Mouse (Mus musculus): ENCODE results near the gene Fut2. TPM values are rescaled to one million over a fixed set of nuclear protein-coding genes. Genes with fewer than 3 reads are reported as not detected.

Gene Fut2
- polyA plus RNA-seq, 1 experiment from 2014 or later = 0.10 TPM

DNA sequence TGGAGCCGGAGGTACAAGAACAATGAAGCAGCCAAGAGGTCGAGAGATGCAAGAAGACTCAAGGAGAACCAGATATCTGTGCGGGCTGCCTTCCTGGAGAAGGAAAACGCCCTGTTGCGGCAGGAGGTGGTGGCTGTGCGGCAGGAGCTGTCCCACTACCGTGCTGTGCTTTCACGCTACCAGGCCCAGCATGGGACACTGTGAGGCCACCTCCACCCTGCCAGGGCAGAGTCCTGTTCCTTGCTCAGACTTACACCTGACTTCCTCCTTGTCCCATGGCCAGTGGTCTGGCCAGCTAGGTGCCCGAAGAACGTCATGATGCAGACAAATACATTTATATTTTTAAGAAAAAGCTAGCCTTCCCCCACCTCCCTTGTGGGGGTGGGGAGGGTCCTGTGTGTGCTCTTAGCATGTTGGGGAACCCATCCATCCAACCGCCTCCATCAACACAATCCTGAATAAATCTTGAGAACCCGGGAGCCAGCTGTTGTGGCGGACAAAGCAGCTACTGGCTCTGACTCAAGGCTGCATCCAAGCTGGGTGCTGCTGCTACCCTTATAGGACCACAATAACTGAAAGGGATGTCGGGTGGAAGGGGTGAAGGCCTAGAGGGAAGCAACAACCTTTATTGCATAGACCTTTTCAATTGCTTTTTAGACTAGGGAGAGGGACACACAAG, 43.6 kb upstream of the Fut2 start:
- H3K27me3 ChIP-seq (replicated peaks; ENCODE audit: control insufficient read depth, insufficient read depth, low read length) = no peaks in the 10 kb centered on the region
- no peaks in the 10 kb centered on the region for H3K9me3 ChIP-seq (ENCODE audit: control insufficient read depth, low read length)
- peaks cover 55% of the 10 kb centered on the region for H3K4me1 ChIP-seq (replicated peaks; ENCODE audit: control insufficient read depth, insufficient read depth, low read length)
- no peak overlapping the region for H3K4me2 ChIP-seq (ENCODE audit: low read length)
- 74% methylated on average over 14 of the region's 14 CpGs for WGBS
- H3K27ac ChIP-seq (ENCODE audit: low read length) = peak overlapping the region; percentile 53; the same call in 1 of the 2 replicates
- no peak overlapping the region for H3K9ac ChIP-seq (replicated peaks; ENCODE audit: low read depth, low read length)
- ATAC-seq = no peak
- peaks cover 29% of the 10 kb centered on the region for H3K36me3 ChIP-seq (ENCODE audit: control insufficient read depth, insufficient read depth)
- H3K4me3 ChIP-seq (replicated peaks; ENCODE audit: low read length) = no peak overlapping the region

DNA sequence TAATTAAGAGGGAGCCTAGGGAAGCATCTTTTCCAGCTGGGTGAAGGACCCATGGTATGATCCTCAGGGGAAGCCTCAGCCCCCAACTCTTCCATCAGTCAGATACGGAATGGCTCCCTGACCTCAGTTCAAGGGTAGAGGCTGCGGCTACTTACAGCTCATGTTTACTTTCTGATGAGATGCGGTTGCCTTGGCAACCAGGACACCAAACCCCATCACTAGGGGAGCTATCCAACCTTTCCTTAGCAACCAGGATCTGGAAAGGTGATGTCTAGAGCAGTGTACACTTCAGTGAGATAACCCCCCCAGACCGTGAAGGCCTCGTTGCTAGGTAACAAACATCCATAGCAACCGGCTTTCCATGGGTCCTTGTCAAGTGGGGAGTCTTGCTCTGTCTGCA, 42.8 kb upstream of the Fut2 start:
- Histone ChIP-seq H3K27ac (ENCODE audit: low read length) (no peak overlapping the region), H3K4me1 (replicated peaks; ENCODE audit: control insufficient read depth, insufficient read depth, low read length) (peaks cover 48% of the 10 kb centered on the region), H3K9ac (replicated peaks; ENCODE audit: low read depth, low read length) (no peak overlapping the region), H3K4me3 (replicated peaks; ENCODE audit: low read length) (no peak overlapping the region), H3K27me3 (replicated peaks; ENCODE audit: control insufficient read depth, insufficient read depth, low read length) (no peaks in the 10 kb centered on the region), H3K36me3 (ENCODE audit: control insufficient read depth, insufficient read depth) (peaks cover 29% of the 10 kb centered on the region), H3K4me2 (ENCODE audit: low read length) (no peak overlapping the region), H3K9me3 (ENCODE audit: control insufficient read depth, low read length) (no peaks in the 10 kb centered on the region)
- 44% methylated on average over 6 of the region's 6 CpGs for WGBS
- no peak for ATAC-seq

DNA sequence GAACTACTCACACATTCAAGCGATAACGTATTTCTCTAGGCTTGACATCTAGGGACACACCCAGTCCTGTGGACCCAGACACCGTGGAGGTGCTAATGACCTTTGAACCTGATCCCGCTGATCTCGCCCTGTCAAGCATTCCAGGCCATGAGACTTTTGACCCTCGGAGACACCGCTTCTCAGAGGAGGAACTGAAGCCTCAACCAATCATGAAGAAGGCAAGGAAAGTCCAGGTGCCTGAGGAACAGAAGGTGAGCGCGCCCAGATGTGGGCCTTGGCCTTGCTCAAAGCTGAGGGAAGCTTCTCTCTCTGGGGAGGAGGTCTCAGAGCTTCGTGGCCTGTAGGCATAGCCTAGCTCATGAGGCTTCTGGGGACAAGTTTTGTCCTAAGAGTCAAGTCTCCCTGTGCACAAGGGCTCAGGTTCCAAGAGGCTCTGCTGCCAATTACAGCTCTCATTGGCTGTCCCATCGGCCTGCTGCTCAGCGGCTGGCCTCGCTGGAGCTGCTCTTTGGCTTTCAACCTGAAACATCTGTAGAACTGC, 42.1 kb upstream of the Fut2 start:
- H3K4me2 ChIP-seq (ENCODE audit: low read length) = peak overlapping the region; percentile 97
- H3K4me3 ChIP-seq (replicated peaks; ENCODE audit: low read length) = no peak overlapping the region
- H3K27me3 ChIP-seq (replicated peaks; ENCODE audit: control insufficient read depth, insufficient read depth, low read length) = no peaks in the 10 kb centered on the region
- no peak for ATAC-seq
- no peak overlapping the region for H3K9ac ChIP-seq (replicated peaks; ENCODE audit: low read depth, low read length)
- no peaks in the 10 kb centered on the region for H3K9me3 ChIP-seq (ENCODE audit: control insufficient read depth, low read length)
- 62% methylated on average over 13 of the region's 13 CpGs for WGBS
- peaks cover 53% of the 10 kb centered on the region for H3K4me1 ChIP-seq (replicated peaks; ENCODE audit: control insufficient read depth, insufficient read depth, low read length)
- H3K27ac ChIP-seq (ENCODE audit: low read length) = peak overlapping the region; percentile 24; the same call in 1 of the 2 replicates
- peaks cover 28% of the 10 kb centered on the region for H3K36me3 ChIP-seq (ENCODE audit: control insufficient read depth, insufficient read depth)

DNA sequence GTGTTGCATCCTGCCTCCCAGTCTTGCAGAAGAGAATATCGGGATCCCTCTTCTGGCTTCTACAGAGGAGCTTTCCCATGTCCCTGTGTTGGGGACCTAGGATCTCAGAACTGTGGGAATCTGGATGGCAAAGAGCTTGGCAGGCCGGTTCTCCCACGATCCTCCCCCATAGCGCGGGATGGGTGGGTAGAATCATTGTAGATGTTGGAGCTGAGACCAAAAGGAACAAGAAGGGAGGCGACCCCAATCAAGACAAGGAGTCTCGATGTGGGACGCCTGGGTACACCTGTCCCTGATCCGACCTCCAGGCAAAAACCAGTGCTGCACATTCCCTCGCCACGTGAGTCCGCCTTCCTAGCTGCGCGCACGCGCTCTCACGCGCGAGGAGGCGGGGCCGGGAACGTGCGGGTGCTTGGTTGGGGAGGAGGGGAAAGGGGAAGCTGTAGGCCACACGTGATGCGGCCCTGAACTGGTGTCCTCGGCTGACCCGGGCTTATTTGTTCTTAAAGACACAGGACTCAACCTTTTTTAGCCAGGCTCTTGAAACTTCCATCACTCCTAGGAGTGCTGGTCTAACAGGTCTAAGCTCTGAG, 41.3 kb upstream of the Fut2 start:
- peak overlapping the region; percentile 33; the same call in 1 of the 2 replicates for H3K9ac ChIP-seq (replicated peaks; ENCODE audit: low read depth, low read length)
- ATAC-seq = peak; percentile 12; the same call in 1 of the 2 replicates

DNA sequence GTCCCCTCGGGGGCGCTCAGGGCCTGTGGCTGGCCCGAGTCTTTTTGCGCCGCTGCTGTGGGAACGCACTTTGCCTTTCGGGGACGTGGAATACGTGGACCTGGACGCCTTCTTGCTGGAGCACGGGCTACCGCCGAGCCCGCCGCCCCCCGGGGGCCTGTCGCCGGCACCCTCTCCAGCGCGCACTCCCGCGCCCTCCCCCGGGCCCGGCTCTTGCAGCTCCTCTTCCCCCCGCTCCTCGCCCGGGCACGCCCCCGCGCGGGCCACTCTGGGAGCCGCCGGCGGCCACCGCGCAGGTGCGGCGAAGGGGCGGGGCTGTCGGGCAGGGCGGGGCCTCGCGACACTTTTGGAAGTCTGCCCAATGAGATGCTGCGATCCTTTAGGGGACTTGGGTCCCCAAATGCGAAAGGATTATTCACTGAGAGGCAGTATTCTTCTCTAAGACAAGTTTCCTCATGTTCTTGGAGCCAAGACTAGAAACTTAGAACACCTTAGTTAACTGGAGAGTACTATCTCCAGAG, 40.6 kb upstream of the Fut2 start:
- Histone ChIP-seq H3K4me1 (replicated peaks; ENCODE audit: control insufficient read depth, insufficient read depth, low read length) (peaks cover 57% of the 10 kb centered on the region), H3K4me3 (replicated peaks; ENCODE audit: low read length) (peak overlapping the region; percentile 55), H3K27ac (ENCODE audit: low read length) (peak overlapping the region; percentile 25; the same call in 1 of the 2 replicates), H3K9ac (replicated peaks; ENCODE audit: low read depth, low read length) (peak overlapping the region; percentile 76), H3K36me3 (ENCODE audit: control insufficient read depth, insufficient read depth) (peaks cover 13% of the 10 kb centered on the region), H3K27me3 (replicated peaks; ENCODE audit: control insufficient read depth, insufficient read depth, low read length) (no peaks in the 10 kb centered on the region), H3K4me2 (ENCODE audit: low read length) (peak overlapping the region; percentile 97), H3K9me3 (ENCODE audit: control insufficient read depth, low read length) (no peaks in the 10 kb centered on the region)
- WGBS = 0% methylated on average over 44 of the region's 45 CpGs
- ATAC-seq = no peak

More for the DNA sequence above, 41.3 kb upstream of the Fut2 start:
- Histone ChIP-seq H3K27me3 (replicated peaks; ENCODE audit: control insufficient read depth, insufficient read depth, low read length) (no peaks in the 10 kb centered on the region), H3K4me1 (replicated peaks; ENCODE audit: control insufficient read depth, insufficient read depth, low read length) (peaks cover 57% of the 10 kb centered on the region), H3K27ac (ENCODE audit: low read length) (peak overlapping the region; percentile 30), H3K4me3 (replicated peaks; ENCODE audit: low read length) (peak overlapping the region; percentile 55), H3K36me3 (ENCODE audit: control insufficient read depth, insufficient read depth) (peaks cover 20% of the 10 kb centered on the region), H3K9me3 (ENCODE audit: control insufficient read depth, low read length) (no peaks in the 10 kb centered on the region), H3K4me2 (ENCODE audit: low read length) (peak overlapping the region; percentile 97)
- under 1% methylated on average over 27 of the region's 27 CpGs for WGBS

DNA sequence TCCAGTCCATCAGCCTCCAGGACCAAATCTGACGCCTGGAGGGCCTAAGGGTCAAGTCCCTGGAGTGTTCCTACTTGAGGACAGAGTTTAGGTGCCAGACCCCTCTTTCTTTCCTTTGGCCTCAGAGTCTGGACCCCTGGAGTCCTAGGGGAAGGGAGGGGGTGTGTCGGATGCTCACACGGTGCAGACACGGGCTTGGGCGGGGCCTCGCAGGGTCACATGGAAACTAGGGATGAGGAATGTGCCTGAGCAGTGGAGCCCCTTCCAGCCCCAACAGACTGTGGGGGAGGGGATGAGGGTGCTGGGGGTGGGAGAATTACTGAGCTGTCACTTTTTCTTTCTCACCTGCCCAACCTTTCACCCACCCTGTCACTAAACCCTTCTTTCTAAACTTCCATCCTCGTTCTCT, 39.7 kb upstream of the Fut2 start:
- Histone ChIP-seq H3K27ac (ENCODE audit: low read length) (no peak overlapping the region), H3K36me3 (ENCODE audit: control insufficient read depth, insufficient read depth) (peaks cover 4% of the 10 kb centered on the region; the same call in 1 of the 2 replicates), H3K4me1 (replicated peaks; ENCODE audit: control insufficient read depth, insufficient read depth, low read length) (peaks cover 66% of the 10 kb centered on the region), H3K4me2 (ENCODE audit: low read length) (peak overlapping the region; percentile 97), H3K9me3 (ENCODE audit: control insufficient read depth, low read length) (no peaks in the 10 kb centered on the region), H3K4me3 (replicated peaks; ENCODE audit: low read length) (peak overlapping the region; percentile 55), H3K27me3 (replicated peaks; ENCODE audit: control insufficient read depth, insufficient read depth, low read length) (no peaks in the 10 kb centered on the region), H3K9ac (replicated peaks; ENCODE audit: low read depth, low read length) (peak overlapping the region; percentile 76)
- no peak for ATAC-seq
- WGBS = 0% methylated on average over 7 of the region's 7 CpGs

DNA sequence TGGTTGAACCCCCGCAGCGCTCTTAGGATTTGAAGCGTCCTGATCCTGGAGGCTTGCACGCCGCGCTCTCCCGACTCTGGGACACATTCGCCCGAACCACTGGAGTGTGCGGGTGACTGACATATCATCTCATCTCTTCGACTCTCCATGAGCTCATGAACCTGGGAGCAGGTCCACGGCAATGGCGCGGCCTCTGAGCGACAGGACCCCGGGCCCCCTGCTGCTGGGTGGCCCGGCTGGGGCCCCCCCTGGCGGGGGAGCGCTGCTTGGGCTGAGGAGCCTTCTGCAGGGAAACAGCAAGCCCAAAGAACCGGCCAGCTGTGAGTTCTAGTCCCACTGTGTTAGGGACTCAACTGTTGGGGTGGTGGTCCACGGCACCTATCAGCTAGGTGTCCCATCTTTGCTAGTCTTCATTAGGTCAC, 39.3 kb upstream of the Fut2 start:
- 0% methylated on average over 21 of the region's 21 CpGs for WGBS
- H3K27ac ChIP-seq (ENCODE audit: low read length) = peak overlapping the region; percentile 60; the same call in 1 of the 2 replicates
- peaks cover 69% of the 10 kb centered on the region for H3K4me1 ChIP-seq (replicated peaks; ENCODE audit: control insufficient read depth, insufficient read depth, low read length)
- no peaks in the 10 kb centered on the region for H3K9me3 ChIP-seq (ENCODE audit: control insufficient read depth, low read length)
- H3K9ac ChIP-seq (replicated peaks; ENCODE audit: low read depth, low read length) = peak overlapping the region; percentile 56
- ATAC-seq = no peak
- peak overlapping the region; percentile 55 for H3K4me3 ChIP-seq (replicated peaks; ENCODE audit: low read length)
- peaks cover 2% of the 10 kb centered on the region; the same call in 1 of the 2 replicates for H3K27me3 ChIP-seq (replicated peaks; ENCODE audit: control insufficient read depth, insufficient read depth, low read length)
- H3K36me3 ChIP-seq (ENCODE audit: control insufficient read depth, insufficient read depth) = 0 out of 2 replicates have a peak, but pooled peaks cover under 1% of the 10 kb centered on the region
- H3K4me2 ChIP-seq (ENCODE audit: low read length) = peak overlapping the region; percentile 97

DNA sequence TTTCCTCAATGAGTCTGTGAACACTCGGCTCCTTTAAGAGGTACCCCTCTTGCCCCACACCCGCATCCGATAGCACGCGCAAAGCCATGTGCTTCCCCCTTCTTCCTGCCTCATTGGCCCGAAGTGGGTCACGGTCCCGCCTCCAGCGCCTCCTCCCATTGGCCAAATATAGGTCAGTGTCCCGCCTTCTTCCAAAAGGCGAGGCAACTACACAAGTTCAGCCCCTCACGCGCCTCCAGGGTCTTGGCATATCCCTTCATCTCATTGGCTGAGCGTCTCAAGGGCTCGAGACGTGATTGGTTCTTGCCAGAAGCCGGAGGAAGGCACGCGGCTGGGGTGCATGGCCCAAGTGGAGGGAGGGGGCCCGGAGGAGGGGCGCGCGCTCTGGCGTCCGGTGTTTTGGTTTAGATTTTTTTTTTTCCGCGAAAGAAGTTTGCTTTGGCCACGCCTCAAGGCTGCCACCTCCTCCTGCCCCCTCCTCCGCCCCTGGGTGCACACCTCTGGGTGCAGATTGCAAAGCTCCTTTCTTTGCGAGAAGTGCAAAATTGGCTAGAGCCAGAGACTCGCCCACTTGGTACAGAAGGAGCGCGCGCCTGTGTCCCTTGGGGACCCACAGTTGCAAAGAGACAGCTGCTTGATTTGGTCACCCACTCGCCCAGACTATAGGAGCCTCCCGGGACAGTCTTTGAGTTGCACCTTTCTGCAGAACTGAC, 38.7 kb upstream of the Fut2 start, which contains the start of gene Dbp:
Dbp (plus strand) TSS at position 359 of the 713 bp plus-strand sequence.
- H3K36me3 ChIP-seq (ENCODE audit: control insufficient read depth, insufficient read depth) = no peaks in the 10 kb centered on the region
- no peaks in the 10 kb centered on the region for H3K9me3 ChIP-seq (ENCODE audit: control insufficient read depth, low read length)
- H3K27me3 ChIP-seq (replicated peaks; ENCODE audit: control insufficient read depth, insufficient read depth, low read length) = peaks cover 4% of the 10 kb centered on the region; the same call in 1 of the 2 replicates
- H3K4me3 ChIP-seq (replicated peaks; ENCODE audit: low read length) = peak within 1 kb of the TSS; percentile 55
- peak within 1 kb of the TSS; percentile 56 for H3K9ac ChIP-seq (replicated peaks; ENCODE audit: low read depth, low read length)
- 0% methylated on average over 36 of the region's 36 CpGs for WGBS
- peaks cover 75% of the 10 kb centered on the region for H3K4me1 ChIP-seq (replicated peaks; ENCODE audit: control insufficient read depth, insufficient read depth, low read length)
- H3K27ac ChIP-seq (ENCODE audit: low read length) = peak within 1 kb of the TSS; percentile 74
- ATAC-seq = peak; percentile 86
- H3K4me2 ChIP-seq (ENCODE audit: low read length) = peak within 1 kb of the TSS; percentile 97
